Mouse (Mus musculus) adrenal gland, adult 2 months (tissue): Measurements from ENCODE around the gene Xrcc6. TPM values are rescaled to one million over a fixed set of nuclear protein-coding genes. Genes with fewer than 3 reads are reported as not detected.
A peak's percentile ranks its signal among the peaks of the same experiment; 100 is the strongest.

Experiments used
- DNase-seq: peaks from one replicate; pipeline ENCODE4 v3.0.0; 2021
- polyA plus RNA-seq: library from polyadenylated mRNA; depleted of rRNA; stranded (reverse); fragments of >200 nt; gene quantifications from 2 replicates; pipeline ENCODE4 v1.2.3, GENCODE M21; 2012
- total RNA-seq, 2 experiments: library from RNA; stranded (reverse); gene quantifications; 2 replicates each; pipeline ENCODE4 v1.2.3; 2021

Xrcc6 gene
- total and polyA plus RNA-seq, 3 experiments = 27.6 to 87.0 (median 73.2) TPM

DNA sequence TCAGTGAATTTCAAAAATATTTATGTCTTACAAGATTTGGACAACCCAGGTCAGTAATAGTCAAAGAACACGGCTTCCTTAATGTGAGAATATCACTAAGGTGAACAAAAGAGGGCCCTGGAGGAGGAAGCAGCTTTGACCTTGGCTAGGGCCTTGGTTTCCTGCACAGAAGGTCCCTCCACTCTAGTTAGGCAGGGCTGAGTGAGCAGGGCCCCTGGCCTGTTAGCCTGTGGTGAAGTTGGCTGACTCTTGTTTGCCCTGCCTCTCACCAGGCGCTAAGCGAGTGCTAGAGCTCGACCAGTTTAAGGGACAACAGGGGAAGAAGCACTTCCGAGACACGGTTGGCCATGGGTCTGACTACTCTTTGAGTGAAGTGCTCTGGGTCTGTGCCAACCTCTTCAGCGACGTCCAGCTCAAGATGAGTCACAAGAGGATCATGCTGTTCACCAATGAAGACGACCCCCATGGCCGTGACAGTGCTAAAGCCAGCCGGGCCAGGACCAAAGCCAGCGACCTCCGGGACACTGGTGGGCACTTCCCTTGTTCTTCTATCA lies 35.0 kb downstream of the Xrcc6 start:
- peak; percentile 84 for DNase-seq

- DNase-seq = no peak
Observed at GRCm38 (mm10) chr15:82023965-82024635, 36.5 kb downstream of the Xrcc6 start.

- DNase-seq = no peak
Observed at GRCm38 (mm10) chr15:82027276-82027675, 39.6 kb downstream of the Xrcc6 start.

DNA sequence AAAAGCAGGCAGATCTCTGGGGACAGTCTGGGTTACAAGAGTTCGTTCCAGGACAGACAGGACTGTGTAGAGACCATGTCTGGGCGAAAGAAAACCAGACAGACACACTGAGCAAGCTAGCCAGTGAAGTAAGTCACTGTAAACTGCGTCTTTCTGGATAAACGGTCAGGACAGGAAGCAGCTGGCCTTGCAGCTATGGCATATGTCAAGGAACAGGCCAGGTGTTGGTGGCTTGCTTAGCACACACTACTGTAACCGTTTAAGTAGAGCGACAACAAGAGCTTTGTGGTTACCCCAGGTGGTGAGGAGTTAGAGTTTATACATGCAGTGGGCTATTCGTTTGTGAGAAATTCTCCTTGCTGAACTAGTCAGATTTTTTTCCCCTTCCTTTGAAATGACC lies 40.1 kb downstream of the Xrcc6 start:
- no peak for DNase-seq

DNA sequence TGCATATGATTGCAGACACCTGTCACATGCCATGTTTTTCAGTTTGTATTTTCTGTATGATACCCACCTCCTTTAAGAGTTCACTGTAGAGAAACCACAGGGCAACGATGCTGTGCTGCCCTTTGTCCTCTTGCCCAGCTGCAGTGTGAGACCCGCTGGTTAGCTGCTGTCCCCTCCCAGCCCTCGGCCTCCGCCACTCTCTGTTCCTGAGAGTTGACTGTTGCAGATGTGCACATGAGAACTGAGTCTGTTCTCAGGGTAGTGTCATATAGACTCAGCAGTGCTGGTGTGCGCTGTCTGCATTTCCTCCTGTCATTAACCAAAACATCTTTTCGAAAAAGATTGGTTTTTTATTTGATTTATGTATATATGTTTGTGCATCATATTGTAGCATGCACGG lies 44.8 kb downstream of the Xrcc6 start:
- no peak for DNase-seq

DNA sequence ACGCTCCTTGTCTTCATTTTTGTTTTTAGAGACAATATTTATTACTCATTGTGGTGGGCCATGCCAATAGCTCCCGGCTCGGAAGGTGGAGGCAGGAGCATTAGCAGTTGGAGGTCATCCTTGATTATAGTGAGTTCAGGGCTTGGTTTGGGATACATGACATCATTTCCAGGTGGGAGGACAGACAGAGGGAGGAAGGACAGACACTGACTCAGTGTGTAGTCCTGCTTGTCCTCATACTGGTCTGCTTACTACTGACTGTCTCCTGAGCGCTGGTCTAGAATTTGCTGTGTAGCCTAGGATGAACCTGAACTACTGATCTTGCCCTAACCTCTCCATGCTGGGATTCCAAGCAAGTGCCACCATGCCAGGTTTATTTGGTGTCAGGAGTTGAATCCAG lies 46.1 kb downstream of the Xrcc6 start, which contains the start of gene Desi1:
Desi1 (minus strand) TSS at position 101 of the 400 bp plus-strand sequence.
- no peak for DNase-seq

DNA sequence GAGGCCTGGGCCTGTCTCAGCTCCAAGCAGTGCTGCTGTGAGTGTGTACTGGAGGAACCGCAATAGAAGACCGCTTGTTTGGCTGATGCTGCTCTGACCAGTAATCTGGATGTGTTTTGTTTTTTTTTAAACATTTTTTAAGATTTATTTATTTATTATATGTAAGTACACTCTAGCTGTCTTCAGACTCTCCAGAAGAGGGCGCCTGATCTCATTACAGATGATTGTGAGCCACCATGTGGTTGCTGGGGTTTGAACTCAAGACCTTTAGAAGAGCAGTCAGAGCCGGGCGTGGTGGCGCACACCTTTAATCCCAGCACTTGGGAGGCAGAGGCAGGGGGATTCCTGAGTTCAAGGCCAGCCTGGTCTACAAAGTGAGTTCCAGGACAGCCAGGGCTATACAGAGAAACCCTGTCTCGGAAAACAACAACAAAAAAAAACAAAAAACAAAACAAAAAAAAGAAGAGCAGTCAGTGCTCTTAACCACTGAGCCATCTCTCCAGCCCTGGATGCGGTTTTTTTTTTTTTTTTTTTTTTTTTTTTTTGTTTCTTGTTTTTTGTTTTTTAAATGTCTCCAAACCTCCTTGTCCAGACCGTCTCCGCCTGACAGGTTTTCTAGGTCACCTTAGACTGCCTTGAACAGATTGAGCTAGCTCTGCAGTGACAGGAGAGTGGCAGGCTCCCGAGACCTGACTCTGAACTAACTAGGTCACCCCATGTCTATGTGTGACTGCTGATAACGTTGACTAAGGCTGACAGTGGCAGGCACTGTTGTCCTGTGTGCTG lies 48.5 kb downstream of the Xrcc6 start:
- DNase-seq = no peak

- DNase-seq = peak; percentile 41
Observed at GRCm38 (mm10) chr15:82040650-82041049, 53.0 kb downstream of the Xrcc6 start.

GRCm38 (mm10) chr15:82044166-82044784 lies 56.6 kb downstream of the Xrcc6 start:
- DNase-seq = no peak

DNA sequence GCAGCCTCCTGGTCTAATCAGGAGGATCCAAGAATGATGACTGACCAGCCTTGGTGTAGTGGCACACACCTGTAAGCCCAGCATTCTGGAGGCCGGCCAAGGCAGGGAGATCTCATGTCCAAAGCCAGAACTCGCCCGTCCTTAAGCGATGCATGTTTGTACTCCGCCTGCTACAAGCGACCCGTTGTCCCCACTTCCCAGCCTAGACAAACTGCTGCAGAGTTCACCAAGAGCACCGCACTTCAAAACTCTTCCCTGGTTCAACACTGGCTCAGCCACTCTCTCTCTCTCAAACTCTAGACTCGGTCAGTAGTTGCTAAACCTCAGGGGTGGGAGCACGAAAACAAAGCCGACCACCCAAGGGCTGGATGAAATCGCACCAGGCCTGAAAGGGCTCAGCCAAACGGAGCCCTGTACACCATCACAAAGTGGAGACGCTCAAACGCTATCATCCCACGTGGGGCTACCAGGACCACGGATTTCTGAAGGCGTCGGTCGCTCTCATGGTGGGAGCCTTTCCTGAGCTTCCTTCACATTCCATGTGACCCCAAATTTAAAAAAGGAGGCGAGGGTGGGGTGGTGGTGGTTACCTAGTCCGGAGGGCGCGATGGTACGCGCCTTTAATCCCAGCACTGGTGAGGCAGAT lies 58.7 kb downstream of the Xrcc6 start:
- DNase-seq = no peak

GRCm38 (mm10) chr15:82047080-82047883 lies 59.6 kb downstream of the Xrcc6 start, which contains the start of gene Snu13:
Snu13 (minus strand) TSS chr15:82047598.
- DNase-seq = peak; percentile 93

DNA sequence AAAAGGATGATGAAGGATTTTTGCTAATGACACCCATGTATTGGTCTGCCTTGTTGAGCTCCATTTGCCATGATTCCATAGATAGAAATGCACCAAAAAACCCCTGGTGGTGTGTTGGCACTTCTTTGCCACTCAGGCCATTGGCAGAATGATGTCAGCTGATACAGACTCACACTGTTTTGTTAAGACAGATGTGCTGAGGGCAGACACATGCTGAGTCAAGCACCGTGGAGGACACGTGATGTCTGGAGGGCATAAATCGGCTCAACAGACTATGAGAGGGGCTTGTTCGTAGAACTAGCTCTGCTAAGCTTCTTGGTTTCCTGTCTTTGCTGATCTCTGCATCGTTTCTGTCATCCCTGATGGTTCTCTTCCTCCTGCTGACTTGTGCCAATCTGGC lies 64.9 kb downstream of the Xrcc6 start:
- no peak for DNase-seq

GRCm38 (mm10) chr15:82058719-82059201 lies 71.1 kb downstream of the Xrcc6 start, which contains the start of gene 4930407I10Rik:
4930407I10Rik (plus strand) TSS chr15:82059151.
- peak; percentile 33 for DNase-seq

- no peak for DNase-seq
Observed at GRCm38 (mm10) chr15:82063909-82064308, 76.3 kb downstream of the Xrcc6 start.

DNA sequence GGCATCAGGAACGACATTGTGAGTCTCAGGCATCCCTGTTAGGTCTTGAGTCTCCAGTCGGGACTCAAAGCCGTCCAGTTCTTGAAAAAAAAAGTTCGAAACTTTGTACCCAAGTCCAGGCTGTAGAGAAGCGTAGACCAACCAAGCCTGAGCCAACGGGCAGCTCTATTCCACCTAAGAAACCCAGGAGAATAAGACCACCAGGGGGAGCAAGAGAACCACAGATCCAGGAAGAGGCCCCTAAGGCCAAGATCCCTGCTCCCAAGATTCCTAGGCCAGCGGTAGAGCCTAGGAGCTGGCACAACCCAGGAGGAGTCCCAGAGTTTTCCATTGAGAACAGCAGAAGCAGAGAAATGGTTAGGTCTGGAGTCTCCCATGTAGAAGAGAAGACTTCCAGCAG lies 77.9 kb downstream of the Xrcc6 start:
- peak; percentile 77 for DNase-seq

- no peak for DNase-seq
Observed at GRCm38 (mm10) chr15:82069898-82070297, 82.3 kb downstream of the Xrcc6 start, which contains the start of gene Mei1. Mei1 (plus strand) TSS chr15:82069996.

- no peak for DNase-seq
Observed at GRCm38 (mm10) chr15:82071816-82072469, 84.3 kb downstream of the Xrcc6 start.

GRCm38 (mm10) chr15:82073490-82073889 lies 85.9 kb downstream of the Xrcc6 start:
- no peak for DNase-seq

DNA sequence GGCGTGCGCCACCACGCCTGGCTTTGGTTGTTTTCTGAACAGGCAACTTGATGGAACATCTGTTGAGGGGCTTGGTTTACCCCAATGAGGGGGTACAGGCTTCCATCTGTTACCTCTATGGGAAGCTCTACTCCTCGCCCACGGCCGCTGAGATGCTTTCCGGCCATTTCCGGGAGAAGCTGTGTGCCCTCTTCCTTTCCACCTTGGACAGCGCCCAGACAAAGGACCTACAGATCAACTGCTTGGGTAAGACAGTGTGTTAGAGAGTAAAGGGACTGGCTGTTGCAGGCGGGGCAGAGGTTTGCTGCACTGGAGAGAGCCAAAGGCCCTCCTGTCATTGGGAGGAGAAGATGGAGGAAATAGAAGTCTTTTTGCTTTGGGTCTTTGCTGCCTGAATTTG lies 92.2 kb downstream of the Xrcc6 start:
- DNase-seq = no peak

GRCm38 (mm10) chr15:82081161-82081560 lies 93.5 kb downstream of the Xrcc6 start:
- peak; percentile 30 for DNase-seq
